Mouse (Mus musculus) midbrain, embryonic 15.5 days (tissue): ENCODE measurements around the gene Eepd1. TPM values are rescaled to one million over a fixed set of nuclear protein-coding genes. Genes with fewer than 3 reads are reported as not detected.

Source experiments
- ATAC-seq: fragments of 200-750 bp; cut with Nextera tagmentation; replicated peaks from 2 replicates; pipeline ENCODE4 v1.8.0; 2017; ENCODE audit warnings: moderate TSS enrichment
- H3K27ac ChIP-seq: fragments of 300-500 bp; sonication (generic); 2 replicates; pipeline ENCODE4 v1.5.1; 2015; ENCODE audit warnings: mild to moderate bottlenecking, inconsistent platforms
- H3K27me3 ChIP-seq: fragments of 300-500 bp; sonication (generic); replicated peaks from 2 replicates; pipeline ENCODE4 v1.6.1; 2015; ENCODE audit warnings: inconsistent platforms
- H3K36me3 ChIP-seq: fragments of 300-500 bp; sonication (generic); replicated peaks from 2 replicates; pipeline ENCODE4 v1.6.1; 2015; ENCODE audit warnings: inconsistent platforms
- H3K4me1 ChIP-seq: fragments of 300-500 bp; sonication (generic); 2 replicates; pipeline ENCODE4 v1.6.1; 2015; ENCODE audit warnings: inconsistent platforms
- H3K4me2 ChIP-seq: fragments of 300-500 bp; sonication (generic); 2 replicates; pipeline ENCODE4 v1.6.1; 2015; ENCODE audit warnings: inconsistent platforms, mild to moderate bottlenecking, moderate library complexity
- H3K4me3 ChIP-seq: fragments of 300-500 bp; sonication (generic); 2 replicates; pipeline ENCODE4 v1.5.1; 2015; ENCODE audit warnings: mild to moderate bottlenecking, inconsistent platforms
- H3K9ac ChIP-seq: fragments of 300-500 bp; sonication (generic); 2 replicates; pipeline ENCODE4 v1.6.1; 2015; ENCODE audit warnings: mild to moderate bottlenecking, inconsistent platforms
- H3K9me3 ChIP-seq: fragments of 300-500 bp; sonication (generic); 2 replicates; pipeline ENCODE4 v1.6.1; 2016; ENCODE audit warnings: inconsistent platforms
- WGBS: fragments of 180-500 bp; shearing (Covaris S2); methylation state at CpG from one replicate; pipeline ENCODE4 v1.1.7; 2015; ENCODE audit warnings: mixed read lengths; 5-methylcytosine and 5-hydroxymethylcytosine counted together
- polyA plus RNA-seq: library from polyadenylated mRNA; unstranded; fragments of >200 nt; fragmentation: Nextera tagmentation; extraction: Ambion mirVana; gene quantifications from 2 replicates; pipeline ENCODE4 v1.2.1, GENCODE M21; 2015

Eepd1 gene
- polyA plus RNA-seq, 1 experiment from 2014 or later: 9.4 TPM

GRCm38 (mm10) chr9:25592355-25592955 lies 111.1 kb downstream of the Eepd1 start:
- no peaks in the 10 kb centered on the region for H3K9me3 ChIP-seq
- H3K4me1 ChIP-seq: peaks cover 7% of the 10 kb centered on the region
- 70% methylated on average over 4 of the region's 4 CpGs for WGBS
- no peak overlapping the region for H3K9ac ChIP-seq
- no peak overlapping the region for H3K4me3 ChIP-seq
- ATAC-seq: peak; percentile 55
- no peaks in the 10 kb centered on the region for H3K36me3 ChIP-seq
- no peak overlapping the region for H3K27ac ChIP-seq
- no peak overlapping the region for H3K4me2 ChIP-seq
- H3K27me3 ChIP-seq: no peaks in the 10 kb centered on the region

- 76% methylated on average over 2 of the region's 2 CpGs for WGBS
- H3K4me3 ChIP-seq: no peak overlapping the region
- ATAC-seq: no peak
- H3K9me3 ChIP-seq: no peaks in the 10 kb centered on the region
- no peaks in the 10 kb centered on the region for H3K27me3 ChIP-seq
- no peaks in the 10 kb centered on the region for H3K4me1 ChIP-seq
- no peak overlapping the region for H3K27ac ChIP-seq
- H3K4me2 ChIP-seq: no peak overlapping the region
- H3K36me3 ChIP-seq: no peaks in the 10 kb centered on the region
- no peak overlapping the region for H3K9ac ChIP-seq
These were observed 143.4 kb downstream of the Eepd1 start for GRCm38 (mm10) chr9:25624744-25625143.

GRCm38 (mm10) chr9:25629531-25630099 lies 148.3 kb downstream of the Eepd1 start:
- no peaks in the 10 kb centered on the region for H3K36me3 ChIP-seq
- H3K4me2 ChIP-seq: no peak overlapping the region
- no peak for ATAC-seq
- H3K27me3 ChIP-seq: no peaks in the 10 kb centered on the region
- no peak overlapping the region for H3K4me3 ChIP-seq
- 54% methylated on average over 5 of the region's 5 CpGs for WGBS
- H3K4me1 ChIP-seq: no peaks in the 10 kb centered on the region
- no peaks in the 10 kb centered on the region for H3K9me3 ChIP-seq
- no peak overlapping the region for H3K9ac ChIP-seq
- no peak overlapping the region for H3K27ac ChIP-seq

Other genes with a start within 250 kb of the Eepd1 start
- gene Sept7, start 229.1 kb upstream of the Eepd1 start, polyA plus RNA-seq: 225 and 229 TPM in 2 replicates